Mouse (Mus musculus) spleen, postnatal 14 days (tissue): ENCODE results near the gene Fam110a.
"Not testable (repeated sequence)": the region's sequence is repeated elsewhere in the genome, so short reads cannot be mapped to it uniquely, and the experiment has no call there.

ENCODE experiments used
- DNase-seq, 2 experiments: peaks; one replicate each; pipeline ENCODE4 v3.0.0; 2021 to 2022; ENCODE audit warnings: low spot score in 2 of 2

The Fam110a gene

GRCm38 (mm10) chr2:151997776-151998504 is 17.9 kb upstream of the Fam110a start:
- no peak for DNase-seq

- not testable (repeated sequence) for DNase-seq
Measured at GRCm38 (mm10) chr2:151997190-151997575, 17.2 kb upstream of the Fam110a start.

- peak; percentile 81 to 88 for DNase-seq
Measured at GRCm38 (mm10) chr2:151996229-151997189, 16.5 kb upstream of the Fam110a start, which contains the start of gene Slc52a3. Slc52a3 (plus strand) TSS chr2:151996511.

- DNase-seq: peak; percentile 48 to 62
Measured at GRCm38 (mm10) chr2:151994350-151995122, 14.5 kb upstream of the Fam110a start.

- DNase-seq: no peak
Measured at GRCm38 (mm10) chr2:151991446-151991845, 11.4 kb upstream of the Fam110a start.

- no peak for DNase-seq
Measured at GRCm38 (mm10) chr2:151990985-151991394, 11.0 kb upstream of the Fam110a start.

GRCm38 (mm10) chr2:151988978-151989377 is 9.0 kb upstream of the Fam110a start:
- DNase-seq: no peak

GRCm38 (mm10) chr2:151986958-151987357 is 6.9 kb upstream of the Fam110a start:
- no peak for DNase-seq

GRCm38 (mm10) chr2:151985426-151986172 is 5.6 kb upstream of the Fam110a start:
- DNase-seq: no peak

GRCm38 (mm10) chr2:151984019-151984418 is 4.0 kb upstream of the Fam110a start:
- no peak for DNase-seq

- DNase-seq: no peak
Measured at GRCm38 (mm10) chr2:151982476-151982875, 2.5 kb upstream of the Fam110a start.

GRCm38 (mm10) chr2:151981268-151981667 is 1.2 kb upstream of the Fam110a start:
- DNase-seq: no peak

- no peak for DNase-seq
Measured at GRCm38 (mm10) chr2:151980355-151980693, 305 bp upstream of the Fam110a start.

- DNase-seq: no peak
Measured at GRCm38 (mm10) chr2:151978494-151978893, 1.5 kb downstream of the Fam110a start.

GRCm38 (mm10) chr2:151977689-151978440 is 2.2 kb downstream of the Fam110a start:
- no peak for DNase-seq

GRCm38 (mm10) chr2:151976067-151976466 is 4.0 kb downstream of the Fam110a start:
- no peak for DNase-seq

- DNase-seq: no peak
Measured at GRCm38 (mm10) chr2:151975295-151975694, 4.7 kb downstream of the Fam110a start.

- DNase-seq: no peak
Measured at GRCm38 (mm10) chr2:151973595-151974562, 6.1 kb downstream of the Fam110a start.

- DNase-seq: no peak
Measured at GRCm38 (mm10) chr2:151972880-151973594, 7.0 kb downstream of the Fam110a start.
